Mouse (Mus musculus) heart, adult 9 months (tissue): Measurements from ENCODE around the gene Scamp1.
"Not testable (repeated sequence)": the region's sequence is repeated elsewhere in the genome, so short reads cannot be mapped to it uniquely, and the experiment has no call there.

ENCODE experiments used
- DNase-seq, 2 experiments: peaks; one replicate each; pipeline ENCODE4 v3.0.0; 2022; ENCODE audit warnings: low spot score in 2 of 2

The Scamp1 gene

GRCm38 (mm10) chr13:94285281-94285871 is at the start of gene Scamp1:
Scamp1 (minus strand) TSS chr13:94285857.
- DNase-seq = peak; percentile 85 to 88

GRCm38 (mm10) chr13:94330392-94330979 is 44.8 kb upstream of the Scamp1 start:
- no peak for DNase-seq

- not testable (repeated sequence) for DNase-seq
Observed at GRCm38 (mm10) chr13:94329005-94329404, 43.3 kb upstream of the Scamp1 start.

- DNase-seq = peak in 1 of 2 experiments; percentile 20
Observed at GRCm38 (mm10) chr13:94328063-94328462, 42.4 kb upstream of the Scamp1 start.

GRCm38 (mm10) chr13:94322475-94322874 is 36.8 kb upstream of the Scamp1 start:
- no peak for DNase-seq

GRCm38 (mm10) chr13:94321094-94321792 is 35.6 kb upstream of the Scamp1 start:
- no peak for DNase-seq

GRCm38 (mm10) chr13:94316975-94317511 is 31.4 kb upstream of the Scamp1 start:
- DNase-seq = no peak

- not testable (repeated sequence) for DNase-seq
Observed at GRCm38 (mm10) chr13:94312812-94313211, 27.2 kb upstream of the Scamp1 start.

- DNase-seq = no peak
Observed at GRCm38 (mm10) chr13:94308279-94308678, 22.6 kb upstream of the Scamp1 start.

GRCm38 (mm10) chr13:94307531-94307930 is 21.9 kb upstream of the Scamp1 start:
- DNase-seq = no peak

- no peak for DNase-seq
Observed at GRCm38 (mm10) chr13:94306968-94307289, 21.3 kb upstream of the Scamp1 start.

GRCm38 (mm10) chr13:94306277-94306967 is 20.8 kb upstream of the Scamp1 start:
- no peak for DNase-seq

- DNase-seq = no peak
Observed at GRCm38 (mm10) chr13:94300946-94301538, 15.4 kb upstream of the Scamp1 start.

GRCm38 (mm10) chr13:94300232-94300631 is 14.6 kb upstream of the Scamp1 start:
- no peak for DNase-seq

- peak; percentile 62 to 63 for DNase-seq
Observed at GRCm38 (mm10) chr13:94298401-94298800, 12.7 kb upstream of the Scamp1 start.

GRCm38 (mm10) chr13:94296371-94296770 is 10.7 kb upstream of the Scamp1 start:
- no peak for DNase-seq

- DNase-seq = peak in 1 of 2 experiments; percentile 12
Observed at GRCm38 (mm10) chr13:94295922-94296321, 10.3 kb upstream of the Scamp1 start.

- DNase-seq = no peak
Observed at GRCm38 (mm10) chr13:94294886-94295285, 9.2 kb upstream of the Scamp1 start.

GRCm38 (mm10) chr13:94293911-94294310 is 8.3 kb upstream of the Scamp1 start:
- DNase-seq = no peak

GRCm38 (mm10) chr13:94286195-94286594 is 538 bp upstream of the Scamp1 start:
- DNase-seq = no peak

GRCm38 (mm10) chr13:94284543-94285269 is 951 bp downstream of the Scamp1 start:
- DNase-seq = peak; percentile 37 to 43
